Mouse (Mus musculus) kidney, adult 2 months (tissue): ENCODE data around the gene Ttyh1. TPM values are rescaled to one million over a fixed set of nuclear protein-coding genes. Genes with fewer than 3 reads are reported as not detected.

Source experiments
- DNase-seq: peaks from one replicate; pipeline ENCODE4 v3.0.0; 2021
- H3K27ac ChIP-seq: fragments of 200-500 bp; 2 replicates; pipeline ENCODE4 v1.5.1; 2012; ENCODE audit warnings: low read depth, low read length, control low read depth, inconsistent platforms; ENCODE audit not compliant: insufficient read depth
- H3K27me3 ChIP-seq: fragments of 200-500 bp; replicated peaks from 2 replicates; pipeline ENCODE4 v1.6.1; 2012; ENCODE audit warnings: mild to moderate bottlenecking, moderate library complexity, low read length, inconsistent platforms; ENCODE audit not compliant: control insufficient read depth, insufficient read depth
- H3K36me3 ChIP-seq: fragments of 200-500 bp; 2 replicates; pipeline ENCODE4 v1.6.1; 2012; ENCODE audit warnings: mild to moderate bottlenecking, moderate library complexity, low read length, inconsistent platforms; ENCODE audit not compliant: control insufficient read depth, insufficient read depth
- H3K4me1 ChIP-seq: fragments of 200-500 bp; 2 replicates; pipeline ENCODE4 v1.6.1; 2011; ENCODE audit warnings: low read length; ENCODE audit not compliant: control insufficient read depth, insufficient read depth
- H3K4me3 ChIP-seq: fragments of 200-500 bp; 2 replicates; pipeline ENCODE4 v1.5.1; 2011; ENCODE audit warnings: mild to moderate bottlenecking, low read depth, low read length, control low read depth; ENCODE audit not compliant: insufficient read depth
- CTCF ChIP-seq: fragments of 200-500 bp; conservative IDR thresholded peaks from 2 replicates; pipeline ENCODE4 v1.5.1; 2011; ENCODE audit warnings: low read depth, mild to moderate bottlenecking, control low read depth, low read length, moderate library complexity, mixed read lengths; ENCODE audit not compliant: insufficient read depth, insufficient read length
- POLR2A ChIP-seq: fragments of 200-500 bp; IDR thresholded peaks from one replicate; pipeline ENCODE4 v1.6.1; 2011; ENCODE audit warnings: low read depth, low read length, control low read depth
- WGBS: fragments of 180-500 bp; shearing (Covaris S2); methylation state at CpG from one replicate; pipeline ENCODE4 v1.1.7; 2018; 5-methylcytosine and 5-hydroxymethylcytosine counted together
- polyA plus RNA-seq: library from polyadenylated mRNA; depleted of rRNA; stranded (reverse); fragments of >200 nt; gene quantifications from 2 replicates; pipeline ENCODE4 v1.2.3, GENCODE M21; 2012

The Ttyh1 gene
- polyA plus RNA-seq, 1 experiment = 2.8 TPM

DNA sequence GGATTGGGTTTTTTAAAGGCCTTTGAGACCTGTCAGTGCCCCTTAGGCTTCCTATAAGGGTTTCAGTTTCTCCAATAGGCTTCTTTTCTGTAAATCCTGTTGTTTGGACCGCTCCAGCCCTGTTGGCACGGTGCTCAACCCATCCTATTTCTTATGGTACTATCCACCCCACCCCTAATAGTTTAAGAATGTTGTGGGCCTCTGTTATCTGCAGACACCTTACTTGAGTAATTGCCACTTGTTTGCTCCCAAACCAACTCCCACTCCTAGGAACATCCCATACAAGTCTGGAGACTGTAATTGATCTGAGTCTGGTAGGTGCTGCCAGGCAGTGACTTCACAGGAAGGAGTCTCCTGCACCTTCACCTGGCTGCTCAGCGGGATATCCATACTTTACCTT is 18.5 kb downstream of the Ttyh1 start:
- WGBS = 40% methylated on average over 3 of the region's 3 CpGs
- Histone ChIP-seq H3K27me3 (no peaks in the 10 kb centered on the region), H3K4me3 (peak overlapping the region; percentile 77), H3K4me1 (no peaks in the 10 kb centered on the region), H3K27ac (no peak overlapping the region), H3K36me3 (peaks cover 4% of the 10 kb centered on the region)
- DNase-seq = no peak
- TF ChIP-seq POLR2A = no peak
- TF ChIP-seq CTCF = no peak

DNA sequence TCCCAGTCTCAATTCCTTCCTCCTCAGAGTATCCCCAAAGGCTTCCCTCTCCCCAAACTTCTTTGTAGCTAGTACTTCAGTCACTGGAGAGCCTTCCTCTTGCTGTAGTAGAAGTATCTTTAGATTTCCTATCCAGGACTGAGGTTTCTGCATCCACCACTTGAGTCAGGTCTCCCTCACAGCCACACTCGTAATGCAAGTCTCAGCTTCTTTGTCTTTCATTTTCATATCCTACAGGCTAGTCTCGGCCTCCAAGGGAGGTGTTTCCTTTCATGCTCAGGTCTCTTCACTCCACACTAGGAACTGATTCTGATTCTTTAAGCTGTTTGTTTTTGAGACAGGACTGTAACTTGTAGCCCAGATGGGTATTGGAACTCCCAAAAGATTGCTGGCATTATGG is 19.0 kb downstream of the Ttyh1 start:
- Histone ChIP-seq H3K4me3 (no peak overlapping the region), H3K4me1 (no peaks in the 10 kb centered on the region), H3K27ac (no peak overlapping the region), H3K27me3 (no peaks in the 10 kb centered on the region), H3K36me3 (peaks cover 4% of the 10 kb centered on the region)
- TF ChIP-seq POLR2A (no peak), CTCF (no peak)
- WGBS = 66% methylated on average over 2 of the region's 2 CpGs
- no peak for DNase-seq

DNA sequence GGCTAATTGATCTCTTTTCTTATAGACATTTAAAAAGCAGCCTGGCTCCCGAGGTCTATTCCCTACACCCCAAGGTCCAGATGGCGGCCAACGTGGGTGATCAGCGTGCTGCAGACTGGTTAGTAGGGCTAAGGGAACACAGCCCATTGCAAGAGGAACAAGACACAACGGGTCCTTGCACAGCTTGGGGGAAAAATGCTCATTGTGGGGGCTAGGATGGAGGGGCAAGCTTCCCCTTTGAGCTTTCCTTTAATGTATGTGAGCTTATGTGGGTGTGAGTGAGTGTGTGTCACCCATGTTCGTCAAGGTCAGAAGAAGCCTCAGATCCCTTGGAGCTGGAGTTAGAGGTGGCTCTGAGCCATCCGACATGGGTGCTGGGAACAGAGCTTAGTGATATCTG is 19.5 kb downstream of the Ttyh1 start:
- WGBS = 84% methylated on average over 7 of the region's 7 CpGs
- H3K4me1 ChIP-seq = no peaks in the 10 kb centered on the region
- no peak for TF ChIP-seq POLR2A
- TF ChIP-seq CTCF = no peak
- no peak overlapping the region for H3K27ac ChIP-seq
- H3K27me3 ChIP-seq = no peaks in the 10 kb centered on the region
- no peak for DNase-seq
- H3K36me3 ChIP-seq = peaks cover 4% of the 10 kb centered on the region
- no peak overlapping the region for H3K4me3 ChIP-seq

DNA sequence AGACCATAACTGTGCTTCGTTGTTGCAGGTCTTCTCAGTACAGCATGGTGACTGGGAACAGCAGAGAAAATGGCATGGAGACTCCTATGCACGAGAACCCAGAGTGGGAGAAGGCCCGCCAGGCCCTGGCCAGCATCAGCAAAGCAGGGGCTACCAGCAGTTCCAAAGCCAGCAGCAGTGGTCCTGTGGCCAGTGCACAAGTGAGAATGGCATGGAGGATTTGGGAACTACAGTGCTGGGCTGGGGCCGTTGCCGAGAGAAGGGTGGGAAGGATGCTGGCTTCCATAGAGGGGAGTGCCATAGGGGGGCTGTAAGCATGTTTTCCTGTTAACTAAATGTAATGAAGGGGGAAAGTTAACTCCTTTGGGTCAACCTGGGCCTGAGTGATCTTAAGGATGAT is 20.2 kb downstream of the Ttyh1 start:
- Histone ChIP-seq H3K4me3 (no peak overlapping the region), H3K36me3 (peaks cover 4% of the 10 kb centered on the region), H3K27me3 (no peaks in the 10 kb centered on the region), H3K27ac (no peak overlapping the region), H3K4me1 (no peaks in the 10 kb centered on the region)
- no peak for DNase-seq
- TF ChIP-seq CTCF (no peak), POLR2A (no peak)
- WGBS = 89% methylated on average over 5 of the region's 5 CpGs

DNA sequence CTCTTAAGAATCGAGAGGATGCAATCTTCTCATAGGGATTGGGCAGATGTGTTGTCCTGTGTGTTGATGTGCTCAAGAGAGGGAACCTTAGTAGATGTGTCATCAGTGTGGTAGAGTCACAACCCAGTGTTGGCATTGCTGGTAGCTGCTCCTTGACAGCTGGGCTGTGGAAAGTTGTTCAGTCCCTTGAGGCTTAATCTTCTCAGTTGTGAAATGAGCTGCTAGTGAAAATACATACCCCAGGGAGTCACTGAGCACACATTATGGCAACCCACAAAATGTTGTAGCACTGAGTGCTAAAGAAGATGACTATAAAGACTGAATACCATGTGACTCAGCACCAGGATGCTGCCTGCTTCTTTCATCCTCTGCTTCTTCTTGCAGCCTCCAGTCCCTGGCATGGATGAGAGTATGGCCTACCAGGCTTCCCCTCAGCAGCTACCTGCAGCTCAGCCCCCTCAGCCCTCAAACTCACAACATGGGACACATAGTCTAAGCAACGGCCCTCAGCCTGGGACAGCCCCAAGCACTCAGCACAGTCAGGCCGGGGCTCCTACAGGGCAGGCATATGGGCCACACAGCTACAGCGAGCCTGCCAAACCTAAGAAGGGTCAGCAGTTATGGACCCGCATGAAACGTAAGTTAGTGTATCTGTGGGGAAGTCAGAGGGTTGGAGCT is 22.6 kb downstream of the Ttyh1 start:
- DNase-seq = no peak

DNA sequence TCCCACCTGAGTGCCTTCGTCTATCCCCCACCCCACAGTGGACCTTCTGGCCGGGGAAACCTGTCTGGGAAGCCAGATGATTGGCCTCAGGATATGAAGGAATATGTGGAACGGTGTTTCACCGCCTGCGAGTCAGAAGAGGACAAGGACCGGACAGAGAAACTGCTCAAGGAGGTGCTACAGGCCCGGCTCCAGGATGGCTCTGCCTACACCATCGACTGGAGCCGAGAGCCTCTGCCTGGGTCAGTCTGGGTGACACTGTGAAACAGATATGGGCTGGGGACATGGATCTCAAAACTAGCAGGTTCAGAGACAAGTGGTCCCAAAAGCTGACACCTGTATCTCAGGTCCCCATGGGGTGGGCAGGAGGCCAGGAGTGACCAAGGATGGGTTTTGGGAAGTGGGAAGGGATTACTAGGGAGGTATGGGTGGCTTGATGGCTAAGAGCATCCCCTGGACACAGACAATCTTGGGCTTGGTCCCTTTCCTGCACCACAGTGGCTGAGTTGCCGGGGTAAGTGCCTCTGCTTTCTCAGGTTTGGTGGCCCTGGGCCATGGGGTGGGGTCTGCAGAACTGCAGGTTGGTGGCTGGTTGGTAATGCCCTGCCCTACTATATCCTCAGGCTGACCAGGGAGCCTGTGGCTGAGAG is 23.7 kb downstream of the Ttyh1 start:
- Histone ChIP-seq H3K4me3 (no peak overlapping the region), H3K27me3 (no peaks in the 10 kb centered on the region), H3K4me1 (peaks cover 1% of the 10 kb centered on the region; the same call in 1 of the 2 replicates), H3K36me3 (peaks cover 4% of the 10 kb centered on the region), H3K27ac (no peak overlapping the region)
- TF ChIP-seq CTCF (no peak), POLR2A (no peak)
- DNase-seq = no peak
- 93% methylated on average over 10 of the region's 10 CpGs for WGBS

More for the DNA sequence above, 22.6 kb downstream of the Ttyh1 start:
- no peaks in the 10 kb centered on the region for H3K4me1 ChIP-seq
- H3K4me3 ChIP-seq = no peak overlapping the region
- TF ChIP-seq POLR2A (no peak), CTCF (no peak)
- H3K36me3 ChIP-seq = peaks cover 4% of the 10 kb centered on the region
- H3K27ac ChIP-seq = no peak overlapping the region
- 88% methylated on average over 6 of the region's 6 CpGs for WGBS
- H3K27me3 ChIP-seq = no peaks in the 10 kb centered on the region

DNA sequence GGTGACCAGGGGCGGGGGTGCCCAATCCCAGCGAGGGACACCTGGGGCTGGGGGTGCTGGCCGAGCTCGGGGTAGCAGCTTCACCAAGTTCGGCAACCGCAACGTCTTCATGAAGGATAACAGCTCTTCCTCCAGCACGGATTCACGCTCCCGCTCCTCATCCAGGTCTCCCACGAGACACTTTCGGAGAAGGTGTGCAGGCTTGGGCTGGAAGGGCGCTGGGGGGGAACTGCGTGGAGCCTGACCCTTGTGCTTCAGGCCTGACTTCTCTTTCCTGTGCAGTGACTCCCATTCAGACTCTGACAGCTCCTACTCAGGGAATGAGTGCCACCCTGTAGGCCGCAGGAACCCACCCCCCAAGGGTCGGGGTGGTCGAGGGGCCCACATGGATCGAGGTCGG is 24.3 kb downstream of the Ttyh1 start:
- Histone ChIP-seq H3K27me3 (no peaks in the 10 kb centered on the region), H3K27ac (no peak overlapping the region), H3K36me3 (peaks cover 4% of the 10 kb centered on the region), H3K4me1 (peaks cover 7% of the 10 kb centered on the region; the same call in 1 of the 2 replicates), H3K4me3 (no peak overlapping the region)
- WGBS = 93% methylated on average over 19 of the region's 19 CpGs
- TF ChIP-seq POLR2A (no peak), CTCF (no peak)
- DNase-seq = no peak
